10 mouse cellular contexts compared by ENCODE assay signal in genomic region chr2:45100017-45100416, GRCm38 (mm10). TPM values are rescaled to one million over a fixed set of nuclear protein-coding genes. Genes with fewer than 3 reads are reported as not detected.
DNase-seq lines count a peak whose midpoint lies in the region; ATAC-seq and TF ChIP-seq lines count a peak whose summit lies in the region.
"Had no signal": no experiment of that assay in that cellular context is flagged by ENCODE, and none has a peak within 500 bp of the region (broad histone marks: within the 10 kb centered on the region; RNA-seq: fewer than 3 reads in every experiment).

No protein-coding gene starts in this region.

- no peaks in the 10 kb centered on the region for H3K27me3 ChIP-seq in hindbrain, postnatal 0 days (ENCODE audit: insufficient read depth, low read length)
- no peaks in the 10 kb centered on the region for H3K27me3 ChIP-seq in hindbrain, embryonic 14.5 days (ENCODE audit: control insufficient read depth, insufficient read depth, low read length)
- no peaks in the 10 kb centered on the region for H3K27me3 ChIP-seq in testis, adult 2 months (ENCODE audit: control insufficient read depth, insufficient read depth, low read length)
- H3K27me3 ChIP-seq in liver, embryonic 11.5 days (replicated peaks; ENCODE audit: control insufficient read depth, insufficient read depth, low read length): no peaks in the 10 kb centered on the region
- 0 out of 2 replicates have a peak, but pooled peaks cover 2% of the 10 kb centered on the region for H3K27me3 ChIP-seq in intestine, embryonic 16.5 days (replicated peaks; ENCODE audit: control insufficient read depth, insufficient read depth, low read length)

- H3K4me2 ChIP-seq in hindbrain, postnatal 0 days (ENCODE audit: low read depth, low read length): no peak overlapping the region
- H3K4me2 ChIP-seq in hindbrain, embryonic 14.5 days (replicated peaks): no peak overlapping the region
- peak overlapping the region; percentile 48 for H3K4me2 ChIP-seq in liver, embryonic 11.5 days
- no peak overlapping the region for H3K4me2 ChIP-seq in intestine, embryonic 16.5 days (ENCODE audit: low read depth, low read length)

- peak overlapping the region; percentile 26; the same call in 1 of the 2 replicates for H3K27ac ChIP-seq in hindbrain, postnatal 0 days
- H3K27ac ChIP-seq in hindbrain, embryonic 14.5 days: no peak overlapping the region
- H3K27ac ChIP-seq in testis, adult 2 months (ENCODE audit: control insufficient read depth, insufficient read depth, low read depth, low read length): peak overlapping the region; percentile 17; the same call in 1 of the 2 replicates
- H3K27ac ChIP-seq in liver, embryonic 11.5 days (ENCODE audit: low read depth, low read length): no peak overlapping the region
- no peak overlapping the region for H3K27ac ChIP-seq in intestine, embryonic 16.5 days (ENCODE audit: low read length)

- no peak overlapping the region for H3K9ac ChIP-seq in hindbrain, postnatal 0 days (replicated peaks; ENCODE audit: low read length)
- no peak overlapping the region for H3K9ac ChIP-seq in hindbrain, embryonic 14.5 days
- H3K9ac ChIP-seq in liver, embryonic 11.5 days (ENCODE audit: low read depth, low read length): no peak overlapping the region
- no peak overlapping the region for H3K9ac ChIP-seq in intestine, embryonic 16.5 days (ENCODE audit: low read depth, low read length)

- no peak for ATAC-seq in hindbrain, postnatal 0 days
- ATAC-seq in hindbrain, embryonic 14.5 days (ENCODE audit: low FRiP score): no peak
- peak; percentile 50; the same call in 1 of the 2 replicates for ATAC-seq in liver, embryonic 11.5 days (replicated peaks; ENCODE audit: low FRiP score)
- ATAC-seq in intestine, embryonic 16.5 days: no peak

- no peak for DNase-seq in hindbrain, postnatal 0 days (ENCODE audit: low spot score)
- DNase-seq in hindbrain, embryonic 14.5 days (ENCODE audit: low spot score): no peak
- DNase-seq in testis, postnatal 14 days (ENCODE audit: low spot score): no peak
- DNase-seq in liver, embryonic 11.5 days (ENCODE audit: low spot score): no peak
- DNase-seq in cerebellum, postnatal 4 days (ENCODE audit: low spot score in 2 of 2): no peak
- DNase-seq: adrenal gland, postnatal 14 days; cerebellum, postnatal 36 days; layer of hippocampus, postnatal 36 days had no signal

- H3K4me1 ChIP-seq in hindbrain, postnatal 0 days (ENCODE audit: insufficient read depth, low read length): peaks cover 6% of the 10 kb centered on the region
- H3K4me1 ChIP-seq in hindbrain, embryonic 14.5 days (replicated peaks; ENCODE audit: control insufficient read depth, insufficient read depth, low read length): peaks cover 74% of the 10 kb centered on the region
- peaks cover 2% of the 10 kb centered on the region for H3K4me1 ChIP-seq in testis, adult 2 months (ENCODE audit: control insufficient read depth, insufficient read depth, low read length)
- peaks cover 70% of the 10 kb centered on the region for H3K4me1 ChIP-seq in liver, embryonic 11.5 days (replicated peaks; ENCODE audit: control insufficient read depth, insufficient read depth, low read length)
- peaks cover 10% of the 10 kb centered on the region for H3K4me1 ChIP-seq in intestine, embryonic 16.5 days (ENCODE audit: control insufficient read depth, insufficient read depth, low read length)

- H3K4me3 ChIP-seq in hindbrain, postnatal 0 days (ENCODE audit: low read length): no peak overlapping the region
- no peak overlapping the region for H3K4me3 ChIP-seq in hindbrain, embryonic 14.5 days (replicated peaks; ENCODE audit: low read length)
- H3K4me3 ChIP-seq in testis, adult 2 months (ENCODE audit: control insufficient read depth, low read depth, low read length): no peak overlapping the region
- no peak overlapping the region for H3K4me3 ChIP-seq in liver, embryonic 11.5 days (ENCODE audit: low read depth, low read length)
- no peak overlapping the region for H3K4me3 ChIP-seq in intestine, embryonic 16.5 days (ENCODE audit: low read length)

- WGBS in hindbrain, postnatal 0 days: 70% methylated on average over 4 of the region's 4 CpGs
- WGBS in hindbrain, embryonic 14.5 days: 84% methylated on average over 4 of the region's 4 CpGs
- WGBS in liver, embryonic 11.5 days: 28% methylated on average over 4 of the region's 4 CpGs
- WGBS in intestine, embryonic 16.5 days: 68% methylated on average over 4 of the region's 4 CpGs

- no peak for TF ChIP-seq POLR2A in testis, adult 2 months (IDR thresholded peaks at IDR 0.05; ENCODE audit: control insufficient read depth, low read depth, low read length)

- no peaks in the 10 kb centered on the region for H3K9me3 ChIP-seq in hindbrain, postnatal 0 days (ENCODE audit: low read length)
- H3K9me3 ChIP-seq in hindbrain, embryonic 14.5 days (ENCODE audit: control insufficient read depth, low read length): no peaks in the 10 kb centered on the region
- H3K9me3 ChIP-seq in liver, embryonic 11.5 days (ENCODE audit: control insufficient read depth, low read length): no peaks in the 10 kb centered on the region
- no peaks in the 10 kb centered on the region for H3K9me3 ChIP-seq in intestine, embryonic 16.5 days (ENCODE audit: control insufficient read depth, low read length)

- TF ChIP-seq CTCF in hindbrain, postnatal 0 days (IDR thresholded peaks at IDR 0.05; ENCODE audit: low read depth): no peak
- TF ChIP-seq CTCF in testis, adult 2 months (IDR thresholded peaks at IDR 0.05; ENCODE audit: control insufficient read depth, insufficient read depth, insufficient replicate concordance, low read depth, low read length): no peak

- H3K36me3 ChIP-seq in hindbrain, postnatal 0 days (ENCODE audit: insufficient read depth, low read length): no peaks in the 10 kb centered on the region
- no peaks in the 10 kb centered on the region for H3K36me3 ChIP-seq in hindbrain, embryonic 14.5 days (replicated peaks; ENCODE audit: control insufficient read depth, insufficient read depth)
- H3K36me3 ChIP-seq in testis, adult 2 months (ENCODE audit: control insufficient read depth, insufficient read depth, low read length): no peaks in the 10 kb centered on the region
- no peaks in the 10 kb centered on the region for H3K36me3 ChIP-seq in liver, embryonic 11.5 days (ENCODE audit: control insufficient read depth, insufficient read depth, low read length)
- H3K36me3 ChIP-seq in intestine, embryonic 16.5 days (ENCODE audit: control insufficient read depth, insufficient read depth, low read length): no peaks in the 10 kb centered on the region

RNA-seq across cellular contexts. Expression of gene Zeb2, which starts 17.2 kb away (rescaled TPM):
- 47.7 and 52.0 TPM in 2 replicates for total RNA-seq in hindbrain, postnatal 0 days (2014; rRNA removed)
- polyA plus RNA-seq in hindbrain, postnatal 0 days (2015; fragmentation: Nextera tagmentation; extraction: Ambion mirVana): 21.4 and 21.9 TPM in 2 replicates
- polyA plus RNA-seq in hindbrain, embryonic 14.5 days (2014; fragmentation: Nextera tagmentation; extraction: Ambion mirVana): 38.8 and 41.9 TPM in 2 replicates
- 3.2 and 4.2 TPM in 2 replicates for polyA plus RNA-seq in testis, adult 2 months (2012; rRNA removed)
- 32.8 and 33.2 TPM in 2 replicates for polyA plus RNA-seq in liver, embryonic 11.5 days (2014; fragmentation: Nextera tagmentation; extraction: Ambion mirVana)
- 26.9 and 30.9 TPM in 2 replicates for polyA plus RNA-seq in intestine, embryonic 16.5 days (2015; fragmentation: Nextera tagmentation; extraction: Ambion mirVana)

Comparison
In these comparisons a context has a peak if more than half of its experiments do, and no peak if none do; other contexts are left out.
1. H3K27ac ChIP-seq: peak in hindbrain, postnatal 0 days (single experiment) and testis, adult 2 months (single experiment); none in hindbrain, embryonic 14.5 days (single experiment), liver, embryonic 11.5 days (single experiment) and intestine, embryonic 16.5 days (single experiment).